Mouse (Mus musculus): ENCODE data around the gene Mctp2. TPM values are rescaled to one million over a fixed set of nuclear protein-coding genes. Genes with fewer than 3 reads are reported as not detected.

Mctp2 gene
- polyA plus RNA-seq, 1 experiment: not detected

DNA sequence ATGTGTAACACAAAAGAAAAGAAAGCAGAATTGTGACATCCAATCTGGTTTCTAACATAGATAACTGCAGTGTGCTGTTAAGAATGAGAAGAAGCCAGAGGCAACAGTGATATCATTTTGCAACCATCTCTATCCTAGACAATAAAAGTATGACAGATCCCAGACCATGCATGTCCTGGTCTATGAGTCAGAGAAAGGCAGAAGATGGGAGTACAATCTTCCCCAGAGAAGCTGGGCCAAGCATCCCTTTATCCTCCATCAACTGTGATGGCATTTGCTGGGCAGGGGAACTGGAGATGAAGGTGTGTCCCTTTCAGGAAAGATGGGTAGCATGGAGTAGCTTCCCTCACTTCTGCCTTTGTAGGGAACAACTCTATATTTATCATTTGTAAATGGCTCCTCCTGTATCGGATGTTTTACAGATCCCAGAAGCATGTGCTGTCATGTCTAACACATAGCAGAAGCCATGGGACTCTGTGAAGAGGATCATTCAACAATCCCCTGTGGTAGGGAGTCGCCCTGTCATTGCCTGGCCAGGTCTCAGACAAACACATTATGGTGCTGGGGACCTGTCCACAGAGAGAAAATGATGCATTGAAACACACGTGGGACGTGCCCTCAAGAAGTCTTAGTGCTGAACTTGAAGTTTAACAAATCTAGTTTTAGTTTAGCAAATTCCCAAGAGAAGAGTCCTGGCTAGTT lies 188.9 kb downstream of the Mctp2 start:
- Histone ChIP-seq H3K4me1 (ENCODE audit: control insufficient read depth, insufficient read depth, low read length) (no peaks in the 10 kb centered on the region), H3K27ac (ENCODE audit: insufficient read depth, low read depth, low read length) (no peak overlapping the region), H3K4me3 (ENCODE audit: insufficient read depth, low read depth, low read length) (no peak overlapping the region)
- 87% methylated on average over 4 of the region's 4 CpGs for WGBS
- TF ChIP-seq CTCF (IDR thresholded peaks at IDR 0.05; ENCODE audit: insufficient read depth, low read depth, low read length) (no peak), POLR2A (IDR thresholded peaks at IDR 0.05; ENCODE audit: insufficient read depth, low read depth, low read length) (no peak)

DNA sequence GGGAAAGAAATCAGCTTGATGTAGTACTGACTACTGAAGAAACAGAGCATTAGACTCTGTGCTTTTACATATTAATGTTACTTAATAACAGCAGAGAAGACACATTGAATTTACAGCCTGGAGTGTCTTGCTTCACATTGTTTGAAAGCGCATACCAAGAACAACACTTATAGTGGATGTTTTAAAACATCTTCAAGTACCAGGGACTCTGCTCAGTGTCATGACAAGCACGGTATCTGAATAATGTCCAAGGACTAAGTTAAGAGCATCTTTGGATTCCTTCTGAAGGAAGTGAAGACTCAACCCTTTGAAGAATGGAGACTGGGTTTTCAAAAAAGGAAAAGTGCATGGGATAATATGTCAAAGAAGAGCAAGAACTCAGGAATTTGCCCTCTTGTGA lies 191.3 kb downstream of the Mctp2 start:
- 91% methylated on average over 2 of the region's 2 CpGs for WGBS

DNA sequence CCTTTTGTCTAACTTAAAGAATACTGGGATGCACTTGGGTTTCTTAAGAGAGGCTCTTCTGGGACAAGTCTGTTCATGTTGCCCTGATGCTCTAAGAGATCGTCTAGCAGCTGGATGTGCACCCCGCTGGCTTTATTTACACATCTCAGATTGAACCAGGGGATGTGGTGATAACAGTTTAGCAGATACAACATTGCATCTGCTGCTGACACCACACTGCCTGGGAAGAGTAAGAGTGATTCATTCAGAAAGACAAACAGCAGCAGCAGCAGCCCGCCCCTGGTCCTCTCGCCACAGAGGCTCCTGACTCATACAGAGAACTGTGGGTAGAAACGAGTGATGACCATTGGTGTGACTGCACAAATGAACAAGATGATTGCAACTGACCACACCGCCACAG lies 195.8 kb downstream of the Mctp2 start:
- Histone ChIP-seq H3K27ac (ENCODE audit: insufficient read depth, low read depth, low read length) (no peak overlapping the region), H3K4me3 (ENCODE audit: insufficient read depth, low read depth, low read length) (no peak overlapping the region), H3K4me1 (ENCODE audit: control insufficient read depth, insufficient read depth, low read length) (no peaks in the 10 kb centered on the region)
- no peak for TF ChIP-seq POLR2A (IDR thresholded peaks at IDR 0.05; ENCODE audit: insufficient read depth, low read depth, low read length)
- no peak for TF ChIP-seq CTCF (IDR thresholded peaks at IDR 0.05; ENCODE audit: insufficient read depth, low read depth, low read length)
- WGBS: 46% methylated on average over 6 of the region's 6 CpGs

More for the DNA sequence above, 191.3 kb downstream of the Mctp2 start:
- H3K4me1 ChIP-seq (ENCODE audit: control insufficient read depth, insufficient read depth, low read length): no peaks in the 10 kb centered on the region
- TF ChIP-seq POLR2A (IDR thresholded peaks at IDR 0.05; ENCODE audit: insufficient read depth, low read depth, low read length) (no peak), CTCF (IDR thresholded peaks at IDR 0.05; ENCODE audit: insufficient read depth, low read depth, low read length) (no peak)
- no peak overlapping the region for H3K4me3 ChIP-seq (ENCODE audit: insufficient read depth, low read depth, low read length)
- no peak overlapping the region for H3K27ac ChIP-seq (ENCODE audit: insufficient read depth, low read depth, low read length)

DNA sequence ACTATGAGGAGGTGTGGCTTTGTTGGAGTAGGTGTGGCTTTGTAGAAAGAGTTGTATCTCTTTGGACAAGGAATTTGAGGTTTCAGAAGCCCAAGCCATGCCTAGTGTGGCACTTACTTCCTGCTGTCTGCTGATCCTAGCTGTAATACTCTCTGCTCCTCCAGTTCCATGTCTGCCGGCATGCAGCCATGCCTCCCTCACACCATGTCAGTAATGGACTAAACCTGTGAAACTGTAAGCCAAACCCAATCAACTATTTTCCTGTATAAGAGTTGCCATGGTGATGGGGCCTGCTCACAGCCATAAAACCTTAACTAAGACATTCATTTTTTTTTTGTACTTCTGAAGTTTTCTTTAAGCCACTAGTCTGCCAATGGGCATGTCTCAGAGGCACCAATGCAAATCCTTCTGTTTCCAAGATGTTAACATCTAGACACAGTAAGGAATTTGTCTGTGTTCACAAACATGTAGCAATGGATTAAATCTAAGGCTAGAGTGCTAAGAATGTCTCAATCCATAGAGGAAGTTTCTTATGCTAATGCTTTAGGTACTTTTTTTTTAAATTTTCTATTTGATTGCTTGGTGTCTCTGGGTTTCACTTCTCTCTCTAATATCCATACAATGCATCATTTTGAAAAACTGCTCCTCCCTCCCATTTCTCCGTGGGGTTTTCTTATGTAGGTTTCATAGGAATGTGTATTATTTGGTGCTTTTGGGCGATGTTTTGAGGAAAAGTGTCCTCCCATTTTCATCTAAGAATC lies 197.6 kb downstream of the Mctp2 start:
- TF ChIP-seq CTCF (IDR thresholded peaks at IDR 0.05; ENCODE audit: insufficient read depth, low read depth, low read length): no peak
- no peak for TF ChIP-seq POLR2A (IDR thresholded peaks at IDR 0.05; ENCODE audit: insufficient read depth, low read depth, low read length)
- no peak overlapping the region for H3K27ac ChIP-seq (ENCODE audit: insufficient read depth, low read depth, low read length)
- no peak overlapping the region for H3K4me3 ChIP-seq (ENCODE audit: insufficient read depth, low read depth, low read length)
- 92% methylated on average over 3 of the region's 3 CpGs for whole genome bisulfite sequencing
- no peaks in the 10 kb centered on the region for H3K4me1 ChIP-seq (ENCODE audit: control insufficient read depth, insufficient read depth, low read length)

DNA sequence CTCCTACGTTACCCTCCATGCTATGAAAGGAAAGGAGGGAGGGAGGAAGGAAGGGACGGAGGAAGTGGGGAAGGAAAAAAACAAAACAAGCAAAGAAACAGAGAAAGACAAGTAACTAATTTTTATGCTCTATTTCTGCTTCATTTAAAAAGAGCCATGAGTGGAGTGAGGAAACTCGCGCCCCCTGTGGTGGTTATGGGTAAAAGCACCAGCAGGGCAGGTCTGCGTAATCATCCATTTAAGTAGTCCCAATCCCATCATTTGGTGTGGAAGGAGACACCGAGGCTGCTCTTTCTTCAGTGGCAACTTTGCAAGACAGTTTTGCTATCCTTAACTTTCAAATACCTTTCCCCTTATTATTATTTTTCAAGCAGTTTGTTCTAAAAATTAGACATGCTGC lies 202.2 kb downstream of the Mctp2 start:
- no peak for TF ChIP-seq CTCF (IDR thresholded peaks at IDR 0.05; ENCODE audit: insufficient read depth, low read depth, low read length)
- TF ChIP-seq POLR2A (IDR thresholded peaks at IDR 0.05; ENCODE audit: insufficient read depth, low read depth, low read length): no peak
- H3K4me1 ChIP-seq (ENCODE audit: control insufficient read depth, insufficient read depth, low read length): no peaks in the 10 kb centered on the region
- no peak overlapping the region for H3K4me3 ChIP-seq (ENCODE audit: insufficient read depth, low read depth, low read length)
- no peak overlapping the region for H3K27ac ChIP-seq (ENCODE audit: insufficient read depth, low read depth, low read length)
- WGBS: 56% methylated on average over 6 of the region's 6 CpGs

DNA sequence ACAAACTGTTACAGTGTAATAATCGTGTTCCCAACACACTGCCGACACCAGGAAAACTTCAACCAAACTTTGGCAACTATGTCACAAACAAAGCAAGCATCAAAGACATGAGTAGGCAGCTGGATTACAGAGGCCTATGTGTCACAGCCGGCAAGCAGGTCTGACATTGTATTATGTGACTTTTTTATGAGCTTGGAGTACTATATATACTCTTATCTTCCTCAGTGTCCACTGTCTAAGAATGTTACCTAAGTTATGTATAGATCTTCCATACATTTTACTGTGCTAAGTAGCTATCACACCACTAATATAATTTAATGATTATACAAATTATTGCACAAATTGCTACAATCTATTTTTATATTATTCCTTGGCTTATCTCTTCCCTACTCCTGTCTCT lies 202.8 kb downstream of the Mctp2 start:
- no peak for TF ChIP-seq CTCF (IDR thresholded peaks at IDR 0.05; ENCODE audit: insufficient read depth, low read depth, low read length)
- no peak for TF ChIP-seq POLR2A (IDR thresholded peaks at IDR 0.05; ENCODE audit: insufficient read depth, low read depth, low read length)
- no peak overlapping the region for H3K27ac ChIP-seq (ENCODE audit: insufficient read depth, low read depth, low read length)
- WGBS: 87% methylated on average over 3 of the region's 3 CpGs

DNA sequence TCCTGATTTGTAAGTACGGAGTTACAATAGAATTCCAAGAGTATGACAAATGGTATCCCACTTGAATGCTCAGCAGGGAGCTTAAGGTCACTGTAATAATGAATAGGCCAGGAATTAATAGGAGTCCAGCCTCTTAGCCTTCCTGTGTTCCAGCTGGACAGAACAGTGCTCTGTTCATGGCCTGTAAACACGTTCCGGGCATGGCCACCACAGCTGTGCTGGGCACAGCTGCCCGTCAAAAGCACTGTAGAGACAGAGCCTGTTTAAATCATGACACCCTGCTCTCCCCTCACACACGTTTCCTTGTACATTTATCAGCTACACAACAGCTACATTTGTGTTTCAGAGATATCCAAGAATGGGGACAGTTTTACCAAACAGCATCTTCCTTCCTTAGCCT lies 205.7 kb downstream of the Mctp2 start:
- 64% methylated on average over 5 of the region's 5 CpGs for WGBS
- no peak overlapping the region for H3K27ac ChIP-seq (ENCODE audit: insufficient read depth, low read depth, low read length)
- no peak for TF ChIP-seq CTCF (IDR thresholded peaks at IDR 0.05; ENCODE audit: insufficient read depth, low read depth, low read length)
- no peak overlapping the region for H3K4me3 ChIP-seq (ENCODE audit: insufficient read depth, low read depth, low read length)
- H3K4me1 ChIP-seq (ENCODE audit: control insufficient read depth, insufficient read depth, low read length): no peaks in the 10 kb centered on the region

More for the DNA sequence above, 202.8 kb downstream of the Mctp2 start:
- no peak overlapping the region for H3K4me3 ChIP-seq (ENCODE audit: insufficient read depth, low read depth, low read length)
- H3K4me1 ChIP-seq (ENCODE audit: control insufficient read depth, insufficient read depth, low read length): no peaks in the 10 kb centered on the region

DNA sequence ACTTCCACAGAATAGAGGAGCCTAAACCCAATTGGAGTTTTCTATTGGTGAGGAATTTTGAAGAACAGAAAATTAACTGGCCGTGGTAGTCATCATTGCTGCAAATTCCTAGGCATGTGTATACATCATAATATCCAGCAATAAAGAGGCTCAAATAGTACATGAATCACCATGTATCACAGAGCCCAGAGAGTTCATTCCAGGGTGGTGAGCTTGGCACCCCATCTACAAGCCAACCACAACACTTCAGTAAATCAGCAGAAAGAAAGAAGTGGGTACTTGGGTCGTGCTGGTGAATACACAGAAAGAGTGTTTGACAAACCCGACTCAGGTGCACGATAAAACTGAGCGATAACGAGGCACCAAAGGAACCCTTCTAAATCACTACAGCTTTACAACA lies 207.8 kb downstream of the Mctp2 start:
- WGBS: 94% methylated on average over 6 of the region's 6 CpGs

DNA sequence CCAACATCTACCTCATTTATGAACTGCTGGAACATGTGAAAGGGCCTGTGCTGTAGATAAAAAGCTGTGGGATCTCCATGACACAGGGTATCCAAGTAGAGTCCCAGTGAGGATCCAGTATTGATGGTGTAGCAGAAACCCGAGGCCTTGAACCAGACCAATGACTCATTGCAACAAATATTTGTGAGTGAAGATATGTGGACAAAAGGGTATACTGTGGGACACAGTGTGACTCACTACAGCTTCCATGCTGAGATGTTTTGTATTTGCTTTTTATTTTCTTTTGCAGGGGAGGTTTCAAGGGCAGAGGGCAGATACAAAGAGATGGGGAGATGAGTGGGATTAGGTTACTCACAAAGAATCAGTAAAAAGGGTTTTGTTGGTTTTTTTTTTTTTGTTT lies 209.4 kb downstream of the Mctp2 start:
- Histone ChIP-seq H3K4me1 (ENCODE audit: control insufficient read depth, insufficient read depth, low read length) (no peaks in the 10 kb centered on the region), H3K4me3 (ENCODE audit: insufficient read depth, low read depth, low read length) (no peak overlapping the region), H3K27ac (ENCODE audit: insufficient read depth, low read depth, low read length) (no peak overlapping the region)
- TF ChIP-seq CTCF (IDR thresholded peaks at IDR 0.05; ENCODE audit: insufficient read depth, low read depth, low read length): no peak
- TF ChIP-seq POLR2A (IDR thresholded peaks at IDR 0.05; ENCODE audit: insufficient read depth, low read depth, low read length): no peak
- WGBS: 46% methylated on average over 1 of the region's 1 CpGs

More for the DNA sequence above, 207.8 kb downstream of the Mctp2 start:
- no peaks in the 10 kb centered on the region for H3K4me1 ChIP-seq (ENCODE audit: control insufficient read depth, insufficient read depth, low read length)
- H3K27ac ChIP-seq (ENCODE audit: insufficient read depth, low read depth, low read length): no peak overlapping the region
- TF ChIP-seq CTCF (IDR thresholded peaks at IDR 0.05; ENCODE audit: insufficient read depth, low read depth, low read length) (no peak), POLR2A (IDR thresholded peaks at IDR 0.05; ENCODE audit: insufficient read depth, low read depth, low read length) (no peak)
- no peak overlapping the region for H3K4me3 ChIP-seq (ENCODE audit: insufficient read depth, low read depth, low read length)

Data from olfactory bulb, adult 2 months (tissue).